Mouse (Mus musculus) midbrain, embryonic 10.5 days (tissue): ENCODE results near the gene Olfr733. TPM values are rescaled to one million over a fixed set of nuclear protein-coding genes. Genes with fewer than 3 reads are reported as not detected.

Experiments
- DNase-seq: peaks from one replicate; pipeline ENCODE4 v3.0.0-alpha.2; 2017; ENCODE audit warnings: low spot score
- H3K27ac ChIP-seq: fragments of 300-500 bp; sonication (generic); replicated peaks from 2 replicates; pipeline ENCODE4 v1.5.1; 2016; ENCODE audit warnings: mild to moderate bottlenecking
- H3K27me3 ChIP-seq: fragments of 300-500 bp; sonication (generic); 2 replicates; pipeline ENCODE4 v1.6.1; 2016; ENCODE audit warnings: low read depth, mild to moderate bottlenecking; ENCODE audit not compliant: poor library complexity, severe bottlenecking
- H3K36me3 ChIP-seq: fragments of 300-500 bp; sonication (generic); 2 replicates; pipeline ENCODE4 v1.6.1; 2016; ENCODE audit warnings: mild to moderate bottlenecking, moderate library complexity
- H3K4me1 ChIP-seq: fragments of 300-500 bp; sonication (generic); 2 replicates; pipeline ENCODE4 v1.6.1; 2016
- H3K4me3 ChIP-seq: fragments of 300-500 bp; sonication (generic); 2 replicates; pipeline ENCODE4 v1.5.1; 2016; ENCODE audit warnings: mild to moderate bottlenecking, moderate library complexity
- H3K9me3 ChIP-seq: fragments of 300-500 bp; sonication (generic); replicated peaks from 2 replicates; pipeline ENCODE4 v1.6.1; 2016; ENCODE audit warnings: mild to moderate bottlenecking
- WGBS: fragments of 180-500 bp; shearing (Covaris S2); methylation state at CpG from one replicate; pipeline ENCODE4 v1.1.7; 2016; 5-methylcytosine and 5-hydroxymethylcytosine counted together
- polyA plus RNA-seq: library from polyadenylated mRNA; unstranded; fragments of >200 nt; fragmentation: Nextera tagmentation; extraction: Ambion mirVana; gene quantifications from 2 replicates; pipeline ENCODE4 v1.2.1, GENCODE M21; 2016

Olfr733 gene
- polyA plus RNA-seq, result not detected in 2 replicates

DNA sequence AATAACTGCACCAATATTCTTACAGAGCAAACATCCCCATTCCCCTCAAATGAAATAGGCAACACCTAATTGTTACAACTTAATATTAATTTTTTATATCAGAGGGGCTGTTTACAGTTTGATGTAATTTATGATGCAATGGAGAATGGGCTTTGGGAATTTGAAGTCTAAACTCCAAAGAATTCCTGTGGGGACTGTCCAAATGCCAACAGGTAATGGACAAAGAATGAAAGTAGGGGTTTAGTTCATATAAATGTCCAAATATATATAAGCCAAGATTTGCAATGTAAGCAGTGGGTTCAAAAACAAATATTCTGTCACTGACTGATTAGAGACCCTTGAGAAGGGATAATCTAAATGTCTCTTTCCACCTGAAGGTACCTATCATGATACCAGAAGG, at the start of gene Olfr733:
Olfr733 (minus strand) TSS at position 101 of the 400 bp plus-strand sequence.
- Histone ChIP-seq H3K36me3 (no peaks in the 10 kb centered on the region), H3K4me3 (no peak within 1 kb of the TSS), H3K27me3 (no peaks in the 10 kb centered on the region), H3K4me1 (no peaks in the 10 kb centered on the region), H3K27ac (no peak within 1 kb of the TSS), H3K9me3 (no peaks in the 10 kb centered on the region)
- no peak for DNase-seq

DNA sequence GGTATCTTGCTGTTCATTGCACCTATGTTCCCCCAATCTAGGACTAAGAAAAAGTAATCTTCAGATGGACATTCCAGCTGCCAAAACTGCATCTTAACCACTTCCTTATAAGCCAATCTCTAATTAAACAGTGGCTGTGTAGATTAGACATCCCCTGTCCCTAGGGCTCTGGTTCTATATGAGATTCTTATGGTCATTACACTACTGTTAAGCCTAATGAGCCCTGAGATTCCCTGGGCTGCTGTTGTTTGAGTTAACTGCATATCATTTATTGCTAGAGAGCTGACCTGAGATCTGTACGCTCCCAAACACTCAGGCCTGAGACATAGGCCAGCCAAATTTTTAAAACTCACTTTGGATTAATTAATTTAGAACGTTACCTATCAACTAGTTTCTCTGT, 47.5 kb upstream of the Olfr733 start, which contains the start of gene Olfr735:
Olfr735 (minus strand) TSS at position 77 of the 400 bp plus-strand sequence.
- Histone ChIP-seq H3K9me3 (no peaks in the 10 kb centered on the region), H3K27me3 (no peaks in the 10 kb centered on the region), H3K36me3 (no peaks in the 10 kb centered on the region), H3K4me3 (no peak within 1 kb of the TSS), H3K27ac (no peak within 1 kb of the TSS), H3K4me1 (no peaks in the 10 kb centered on the region)
- DNase-seq, result no peak
- 89% methylated on average over 2 of the region's 2 CpGs for WGBS

DNA sequence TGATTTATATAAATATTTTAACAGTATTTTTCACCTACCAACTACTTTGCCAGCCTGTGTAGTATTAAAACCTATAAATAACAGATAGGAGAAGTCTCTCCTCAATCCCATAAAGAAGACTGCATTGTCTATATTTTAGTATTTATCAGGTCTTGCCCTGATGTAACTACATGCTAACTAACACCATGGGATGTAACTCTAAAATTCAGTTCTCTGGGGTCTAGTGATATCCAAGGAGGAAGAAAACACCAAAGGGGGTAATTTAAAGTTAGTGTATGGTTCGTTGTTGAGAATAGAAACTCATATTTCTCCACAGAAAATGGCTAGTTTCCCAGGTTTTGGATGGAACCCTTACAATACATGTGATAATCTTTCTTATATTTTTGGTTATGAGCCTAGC, 25.3 kb upstream of the Olfr733 start, which contains the start of gene Olfr734:
Olfr734 (minus strand) TSS at position 101 of the 400 bp plus-strand sequence.
- H3K27ac ChIP-seq, result no peak within 1 kb of the TSS
- no peak for DNase-seq
- WGBS, result 70% methylated on average over 1 of the region's 1 CpGs

DNA sequence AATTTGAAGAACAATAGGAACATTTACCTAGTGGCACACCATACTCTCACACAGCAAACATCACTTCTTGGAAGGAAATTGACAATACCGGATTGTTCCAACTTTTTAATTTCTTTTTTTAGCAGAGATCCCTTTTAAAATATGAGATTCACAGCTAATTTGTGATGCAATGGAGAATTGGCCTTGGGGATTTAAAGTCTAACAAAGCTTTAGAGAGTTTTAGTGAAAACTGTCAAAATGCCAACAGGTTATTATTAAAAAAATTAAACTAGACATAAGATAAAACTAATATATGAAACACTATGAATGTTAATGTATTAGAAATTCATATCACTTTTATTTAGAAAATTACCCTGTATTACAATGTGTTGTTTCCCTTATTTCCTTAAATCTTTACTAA, 17.2 kb downstream of the Olfr733 start, which contains the start of gene Olfr732:
Olfr732 (minus strand) TSS at position 101 of the 400 bp plus-strand sequence.
- Histone ChIP-seq H3K4me1 (no peaks in the 10 kb centered on the region), H3K36me3 (no peaks in the 10 kb centered on the region), H3K27me3 (no peaks in the 10 kb centered on the region), H3K9me3 (no peaks in the 10 kb centered on the region), H3K27ac (no peak within 1 kb of the TSS), H3K4me3 (no peak within 1 kb of the TSS)
- 93% methylated on average over 1 of the region's 1 CpGs for WGBS
- no peak for DNase-seq

More for the DNA sequence above, 25.3 kb upstream of the Olfr733 start, which contains the start of gene Olfr734:
- H3K36me3 ChIP-seq, result no peaks in the 10 kb centered on the region
- H3K27me3 ChIP-seq, result no peaks in the 10 kb centered on the region
- H3K4me3 ChIP-seq, result no peak within 1 kb of the TSS
- no peaks in the 10 kb centered on the region for H3K4me1 ChIP-seq
- H3K9me3 ChIP-seq, result no peaks in the 10 kb centered on the region

Other genes with a start within 250 kb of the Olfr733 start
- not detected in 2 replicates for gene Olfr726, start 210.6 kb downstream of the Olfr733 start, polyA plus RNA-seq
- gene Olfr727, start 178.3 kb downstream of the Olfr733 start, polyA plus RNA-seq, result not detected in 2 replicates
- gene Olfr728, start 158.8 kb downstream of the Olfr733 start, polyA plus RNA-seq, result not detected in 2 replicates
- not detected in 2 replicates for gene Olfr729, start 148.6 kb downstream of the Olfr733 start, polyA plus RNA-seq
- not detected in 2 replicates for gene Olfr730, start 113.3 kb downstream of the Olfr733 start, polyA plus RNA-seq
- gene Olfr731, start 59.7 kb downstream of the Olfr733 start, polyA plus RNA-seq, result not detected in 2 replicates
- gene Olfr732, start 17.3 kb downstream of the Olfr733 start, polyA plus RNA-seq, result not detected in 2 replicates
- not detected in 2 replicates for gene Olfr734, start 25.2 kb upstream of the Olfr733 start, polyA plus RNA-seq
- not detected in 2 replicates for gene Olfr735, start 47.4 kb upstream of the Olfr733 start, polyA plus RNA-seq
- not detected in 2 replicates for gene Tlr11, start 56.4 kb upstream of the Olfr733 start, polyA plus RNA-seq
- gene Olfr736, start 79.6 kb upstream of the Olfr733 start, polyA plus RNA-seq, result not detected in 2 replicates
- gene Olfr738, start 106.0 kb upstream of the Olfr733 start, polyA plus RNA-seq, result not detected in 2 replicates
- not detected in 2 replicates for gene Olfr739, start 117.1 kb upstream of the Olfr733 start, polyA plus RNA-seq
- gene Olfr740, start 144.0 kb upstream of the Olfr733 start, polyA plus RNA-seq, result not detected in 2 replicates
- gene Olfr741, start 171.2 kb upstream of the Olfr733 start, polyA plus RNA-seq, result not detected in 2 replicates
- gene Olfr742, start 202.1 kb upstream of the Olfr733 start, polyA plus RNA-seq, result not detected in 2 replicates
- not detected in 2 replicates for gene Olfr743, start 220.3 kb upstream of the Olfr733 start, polyA plus RNA-seq